Mouse (Mus musculus) bone marrow, adult 2 months (tissue): ENCODE measurements around the gene Cx3cr1. TPM values are rescaled to one million over a fixed set of nuclear protein-coding genes. Genes with fewer than 3 reads are reported as not detected.

Experiments used
- H3K27ac ChIP-seq: fragments of 200-500 bp; 2 replicates; pipeline ENCODE4 v1.5.1; 2012; ENCODE audit warnings: low read depth, mild to moderate bottlenecking, control low read depth, inconsistent platforms, low read length; ENCODE audit not compliant: control insufficient read depth, poor library complexity, insufficient read depth
- H3K4me1 ChIP-seq: fragments of 200-500 bp; 2 replicates; pipeline ENCODE4 v1.6.1; 2011; ENCODE audit warnings: low read length; ENCODE audit not compliant: control insufficient read depth, insufficient read depth
- H3K4me3 ChIP-seq: fragments of 200-500 bp; replicated peaks from 2 replicates; pipeline ENCODE3; 2011; ENCODE audit warnings: mild to moderate bottlenecking, low read depth, low read length, control low read depth; ENCODE audit not compliant: control insufficient read depth
- CTCF ChIP-seq: fragments of 200-500 bp; IDR thresholded peaks from 2 replicates; pipeline ENCODE4 v1.5.1; 2011; ENCODE audit warnings: low read length, control low read depth; ENCODE audit not compliant: control insufficient read depth, insufficient read depth
- POLR2A ChIP-seq: fragments of 200-500 bp; IDR thresholded peaks from 2 replicates; pipeline ENCODE4 v1.6.1; 2011; ENCODE audit warnings: low read depth, mild to moderate bottlenecking, control low read depth, low read length, borderline replicate concordance; ENCODE audit not compliant: control insufficient read depth
- WGBS: fragments of 180-500 bp; shearing (Covaris S2); methylation state at CpG from one replicate; pipeline ENCODE4 v1.1.7; 2018; 5-methylcytosine and 5-hydroxymethylcytosine counted together
- polyA plus RNA-seq: library from polyadenylated mRNA; stranded (reverse); fragments of >200 nt; gene quantifications from 2 replicates; pipeline ENCODE4 v1.2.4, GENCODE M21; 2011; ENCODE audit warnings: low replicate concordance; ENCODE audit not compliant: missing spikeins, insufficient read depth, insufficient read length

Gene Cx3cr1
- polyA plus RNA-seq, 1 experiment: 2.7 TPM

GRCm38 (mm10) chr9:120058730-120059129, 10.9 kb downstream of the Cx3cr1 start:
- H3K27ac ChIP-seq: no peak overlapping the region
- no peak for TF ChIP-seq CTCF
- no peak for TF ChIP-seq POLR2A
- no peak overlapping the region for H3K4me3 ChIP-seq

GRCm38 (mm10) chr9:120056201-120056600, 13.5 kb downstream of the Cx3cr1 start:
- TF ChIP-seq CTCF: no peak
- no peak for TF ChIP-seq POLR2A
- WGBS: 57% methylated on average over 9 of the region's 9 CpGs

More at GRCm38 (mm10) chr9:120058730-120059129, 10.9 kb downstream of the Cx3cr1 start:
- WGBS: 12% methylated on average over 3 of the region's 3 CpGs
- H3K4me1 ChIP-seq: peaks cover 5% of the 10 kb centered on the region

GRCm38 (mm10) chr9:120054545-120055277, 15.0 kb downstream of the Cx3cr1 start:
- H3K4me1 ChIP-seq: peaks cover 7% of the 10 kb centered on the region
- 5% methylated on average over 8 of the region's 8 CpGs for WGBS
- H3K4me3 ChIP-seq: no peak overlapping the region
- H3K27ac ChIP-seq: peak overlapping the region; percentile 81
- TF ChIP-seq CTCF (no peak), POLR2A (no peak)

More at GRCm38 (mm10) chr9:120056201-120056600, 13.5 kb downstream of the Cx3cr1 start:
- peaks cover 7% of the 10 kb centered on the region for H3K4me1 ChIP-seq
- no peak overlapping the region; the same call in 1 of the 2 replicates for H3K27ac ChIP-seq
- H3K4me3 ChIP-seq: no peak overlapping the region

- H3K4me3 ChIP-seq: no peak overlapping the region
- H3K4me1 ChIP-seq: peaks cover 3% of the 10 kb centered on the region
- TF ChIP-seq POLR2A: no peak
- TF ChIP-seq CTCF: no peak
- 16% methylated on average over 3 of the region's 3 CpGs for WGBS
- no peak overlapping the region for H3K27ac ChIP-seq
Measured at GRCm38 (mm10) chr9:120049407-120049806, 20.3 kb downstream of the Cx3cr1 start.

GRCm38 (mm10) chr9:120048495-120048894, 21.2 kb downstream of the Cx3cr1 start:
- Histone ChIP-seq H3K4me1 (peaks cover 5% of the 10 kb centered on the region), H3K27ac (no peak overlapping the region), H3K4me3 (no peak overlapping the region)
- no peak for TF ChIP-seq CTCF
- TF ChIP-seq POLR2A: no peak
- WGBS: 75% methylated on average over 6 of the region's 6 CpGs

GRCm38 (mm10) chr9:120043115-120043514, 26.6 kb downstream of the Cx3cr1 start:
- Histone ChIP-seq H3K4me1 (peaks cover 7% of the 10 kb centered on the region), H3K27ac (peak overlapping the region; percentile 37), H3K4me3 (no peak overlapping the region)
- 20% methylated on average over 7 of the region's 7 CpGs for WGBS
- TF ChIP-seq CTCF: no peak

- Histone ChIP-seq H3K27ac (peak overlapping the region; percentile 41; the same call in 1 of the 2 replicates), H3K4me3 (no peak overlapping the region), H3K4me1 (peaks cover 1% of the 10 kb centered on the region; the same call in 1 of the 2 replicates)
- TF ChIP-seq CTCF (no peak), POLR2A (no peak)
- WGBS: 58% methylated on average over 7 of the region's 7 CpGs
Measured at GRCm38 (mm10) chr9:120037414-120037813, 32.3 kb downstream of the Cx3cr1 start.

GRCm38 (mm10) chr9:120034375-120034774, 35.3 kb downstream of the Cx3cr1 start:
- Histone ChIP-seq H3K4me3 (no peak overlapping the region), H3K4me1 (peaks cover 1% of the 10 kb centered on the region; the same call in 1 of the 2 replicates), H3K27ac (no peak overlapping the region)
- no peak for TF ChIP-seq POLR2A
- no peak for TF ChIP-seq CTCF
- 76% methylated on average over 8 of the region's 8 CpGs for WGBS

GRCm38 (mm10) chr9:120032710-120033109, 37.0 kb downstream of the Cx3cr1 start:
- TF ChIP-seq POLR2A (no peak), CTCF (no peak)
- 84% methylated on average over 6 of the region's 6 CpGs for WGBS
- H3K4me3 ChIP-seq: no peak overlapping the region
- no peak overlapping the region for H3K27ac ChIP-seq
- H3K4me1 ChIP-seq: peaks cover 1% of the 10 kb centered on the region; the same call in 1 of the 2 replicates
